Comparison of ENCODE assay signal across 13 mouse cellular contexts in genomic region chr10:65110729-65111128, GRCm38 (mm10).
DNase-seq lines count a peak whose midpoint lies in the region; ATAC-seq lines count a peak whose summit lies in the region.
"Had no signal": no experiment of that assay in that cellular context is flagged by ENCODE, and none has a peak within 500 bp of the region (broad histone marks: within the 10 kb centered on the region; RNA-seq: fewer than 3 reads in every experiment).

No protein-coding gene starts in this region.

- no peak for DNase-seq in cerebellum, postnatal 4 days (ENCODE audit: low spot score in 2 of 2)
- DNase-seq in gastrocnemius, adult 18-20 months (ENCODE audit: low spot score) = peak; percentile 2
- DNase-seq in gastrocnemius, postnatal 4 days (ENCODE audit: low spot score in 2 of 2) = no peak
- peak; percentile 27 for DNase-seq in Muller cell, postnatal 12 days (ENCODE audit: inconsistent ontology term)
- DNase-seq in cerebellum, postnatal 10 days = peak; percentile 51 to 55
- no peak for DNase-seq in spleen, postnatal 14 days (ENCODE audit: low spot score in 2 of 2)
- no peak for DNase-seq in left cerebral cortex, adult 11 months (ENCODE audit: low spot score)
- DNase-seq: adrenal gland, adult 8-10 months; gastrocnemius, postnatal 14 days; right cerebral cortex, adult 18-20 months had no signal

- ATAC-seq in cerebellum, adult (ENCODE audit: insufficient number of reproducible peaks, low FRiP score, low TSS enrichment) = peak; percentile 49; the same call in 1 of the 2 replicates
- ATAC-seq: inflammation-experienced regulatory T-cells, adult 6 months; Patski had no signal

Comparison
In these comparisons a context has a peak if more than half of its experiments do, and no peak if none do; other contexts are left out.
1. DNase-seq: peak in gastrocnemius, adult 18-20 months (single experiment), Muller cell, postnatal 12 days (single experiment) and cerebellum, postnatal 10 days (2 of 2); none in cerebellum, postnatal 4 days (0 of 2), gastrocnemius, postnatal 4 days (0 of 2), spleen, postnatal 14 days (0 of 2) and left cerebral cortex, adult 11 months (single experiment).